Mouse (Mus musculus): ENCODE measurements around the gene Fgd2. TPM values are rescaled to one million over a fixed set of nuclear protein-coding genes. Genes with fewer than 3 reads are reported as not detected.
A peak's percentile ranks its signal among the peaks of the same experiment; 100 is the strongest.
"Not testable (repeated sequence)": the region's sequence is repeated elsewhere in the genome, so short reads cannot be mapped to it uniquely, and the experiment has no call there.

Gene Fgd2
- polyA plus RNA-seq (2012; rRNA removed) = 19.0 and 26.4 TPM in 2 replicates

- DNase-seq (ENCODE audit: low spot score) = no peak
Measured at GRCm38 (mm10) chr17:29360761-29361221, at the start of gene Fgd2. TSS of gene Fgd2 (plus strand) at chr17:29360914.

- no peak for DNase-seq (ENCODE audit: low spot score)
Measured at GRCm38 (mm10) chr17:29311602-29312001, 49.1 kb upstream of the Fgd2 start.

- DNase-seq (ENCODE audit: low spot score) = no peak
Measured at GRCm38 (mm10) chr17:29312082-29312481, 48.6 kb upstream of the Fgd2 start.

- no peak for DNase-seq (ENCODE audit: low spot score)
Measured at GRCm38 (mm10) chr17:29313300-29313699, 47.4 kb upstream of the Fgd2 start.

GRCm38 (mm10) chr17:29315672-29316465 lies 44.8 kb upstream of the Fgd2 start:
- DNase-seq (ENCODE audit: low spot score) = no peak

GRCm38 (mm10) chr17:29316891-29317290 lies 43.8 kb upstream of the Fgd2 start:
- no peak for DNase-seq (ENCODE audit: low spot score)

- DNase-seq (ENCODE audit: low spot score) = not testable (repeated sequence)
Measured at GRCm38 (mm10) chr17:29317380-29317779, 43.3 kb upstream of the Fgd2 start, which contains the start of gene Pi16. TSS of gene Pi16 (plus strand) at chr17:29317680.

GRCm38 (mm10) chr17:29318731-29319250 lies 41.9 kb upstream of the Fgd2 start:
- DNase-seq (ENCODE audit: low spot score) = no peak

GRCm38 (mm10) chr17:29319476-29319875 lies 41.2 kb upstream of the Fgd2 start:
- DNase-seq (ENCODE audit: low spot score) = no peak

GRCm38 (mm10) chr17:29319881-29320639 lies 40.7 kb upstream of the Fgd2 start:
- DNase-seq (ENCODE audit: low spot score) = no peak

- no peak for DNase-seq (ENCODE audit: low spot score)
Measured at GRCm38 (mm10) chr17:29321765-29322602, 38.7 kb upstream of the Fgd2 start.

GRCm38 (mm10) chr17:29322603-29322962 lies 38.1 kb upstream of the Fgd2 start:
- no peak for DNase-seq (ENCODE audit: low spot score)

- DNase-seq (ENCODE audit: low spot score) = no peak
Measured at GRCm38 (mm10) chr17:29323625-29324024, 37.1 kb upstream of the Fgd2 start.

- DNase-seq (ENCODE audit: low spot score) = no peak
Measured at GRCm38 (mm10) chr17:29325831-29326230, 34.9 kb upstream of the Fgd2 start.

- DNase-seq (ENCODE audit: low spot score) = peak; percentile 21
Measured at GRCm38 (mm10) chr17:29326531-29327529, 33.9 kb upstream of the Fgd2 start.

- no peak for DNase-seq (ENCODE audit: low spot score)
Measured at GRCm38 (mm10) chr17:29327691-29328090, 33.0 kb upstream of the Fgd2 start.

GRCm38 (mm10) chr17:29330221-29330620 lies 30.5 kb upstream of the Fgd2 start:
- DNase-seq (ENCODE audit: low spot score) = peak; percentile 12

GRCm38 (mm10) chr17:29330671-29331410 lies 29.9 kb upstream of the Fgd2 start:
- peak; percentile 22 for DNase-seq (ENCODE audit: low spot score)

GRCm38 (mm10) chr17:29332186-29332685 lies 28.5 kb upstream of the Fgd2 start:
- DNase-seq (ENCODE audit: low spot score) = peak; percentile 21

Data from urinary bladder, adult 2 months (tissue).